Mouse (Mus musculus): ENCODE data around the gene Apol9b. TPM values are rescaled to one million over a fixed set of nuclear protein-coding genes. Genes with fewer than 3 reads are reported as not detected.
"Not testable (repeated sequence)": the region's sequence is repeated elsewhere in the genome, so short reads cannot be mapped to it uniquely, and the experiment has no call there.

The Apol9b gene
- polyA plus RNA-seq (2015; fragmentation: Nextera tagmentation; extraction: Ambion mirVana), result 0.17 and 0.21 TPM in 2 replicates

GRCm38 (mm10) chr15:77728739-77729138 lies at the start of gene Apol9b:
Apol9b (plus strand) TSS chr15:77729039.
- not testable (repeated sequence) for H3K27ac ChIP-seq (ENCODE audit: low read length); H3K36me3 ChIP-seq (ENCODE audit: control insufficient read depth, insufficient read depth); H3K4me3 ChIP-seq (ENCODE audit: low read length); ATAC-seq (replicated peaks; ENCODE audit: extremely low read depth, insufficient read depth, low FRiP score); H3K4me2 ChIP-seq (ENCODE audit: low read depth, low read length); H3K4me1 ChIP-seq (ENCODE audit: control insufficient read depth, insufficient read depth, low read length); H3K27me3 ChIP-seq (ENCODE audit: control insufficient read depth, insufficient read depth, low read length); H3K9me3 ChIP-seq (replicated peaks; ENCODE audit: control insufficient read depth, low read length); H3K9ac ChIP-seq (ENCODE audit: low read length)
- 80% methylated on average over 2 of the region's 4 CpGs for WGBS

GRCm38 (mm10) chr15:77683944-77684343 lies 44.9 kb upstream of the Apol9b start:
- not testable (repeated sequence) for H3K36me3 ChIP-seq (ENCODE audit: control insufficient read depth, insufficient read depth); H3K27ac ChIP-seq (ENCODE audit: low read length); H3K27me3 ChIP-seq (ENCODE audit: control insufficient read depth, insufficient read depth, low read length); H3K4me3 ChIP-seq (ENCODE audit: low read length); H3K4me2 ChIP-seq (ENCODE audit: low read depth, low read length); H3K4me1 ChIP-seq (ENCODE audit: control insufficient read depth, insufficient read depth, low read length); ATAC-seq (replicated peaks; ENCODE audit: extremely low read depth, insufficient read depth, low FRiP score); H3K9me3 ChIP-seq (replicated peaks; ENCODE audit: control insufficient read depth, low read length); H3K9ac ChIP-seq (ENCODE audit: low read length)
- whole genome bisulfite sequencing, result 10% methylated on average over 10 of the region's 11 CpGs

GRCm38 (mm10) chr15:77691532-77692311 lies 37.1 kb upstream of the Apol9b start:
- not testable (repeated sequence) for ATAC-seq (replicated peaks; ENCODE audit: extremely low read depth, insufficient read depth, low FRiP score); H3K27ac ChIP-seq (ENCODE audit: low read length); H3K9me3 ChIP-seq (replicated peaks; ENCODE audit: control insufficient read depth, low read length); H3K36me3 ChIP-seq (ENCODE audit: control insufficient read depth, insufficient read depth); H3K4me1 ChIP-seq (ENCODE audit: control insufficient read depth, insufficient read depth, low read length); H3K27me3 ChIP-seq (ENCODE audit: control insufficient read depth, insufficient read depth, low read length)
- H3K4me2 ChIP-seq (ENCODE audit: low read depth, low read length), result peak overlapping the region; percentile 64
- peak overlapping the region; percentile 47 for H3K9ac ChIP-seq (ENCODE audit: low read length)
- 10% methylated on average over 19 of the region's 20 CpGs for WGBS
- H3K4me3 ChIP-seq (ENCODE audit: low read length), result peak overlapping the region; percentile 46

GRCm38 (mm10) chr15:77694687-77695295 lies 34.0 kb upstream of the Apol9b start:
- H3K4me2 ChIP-seq (ENCODE audit: low read depth, low read length); H3K27ac ChIP-seq (ENCODE audit: low read length); H3K27me3 ChIP-seq (ENCODE audit: control insufficient read depth, insufficient read depth, low read length); H3K36me3 ChIP-seq (ENCODE audit: control insufficient read depth, insufficient read depth); H3K9ac ChIP-seq (ENCODE audit: low read length); ATAC-seq (replicated peaks; ENCODE audit: extremely low read depth, insufficient read depth, low FRiP score); H3K4me3 ChIP-seq (ENCODE audit: low read length); H3K4me1 ChIP-seq (ENCODE audit: control insufficient read depth, insufficient read depth, low read length); H3K9me3 ChIP-seq (replicated peaks; ENCODE audit: control insufficient read depth, low read length): not testable (repeated sequence)
- 27% methylated on average over 11 of the region's 15 CpGs for WGBS

GRCm38 (mm10) chr15:77698656-77699055 lies 30.2 kb upstream of the Apol9b start, which contains the start of gene Apol7e:
Apol7e (plus strand) TSS chr15:77698857.
- ATAC-seq (replicated peaks; ENCODE audit: extremely low read depth, insufficient read depth, low FRiP score), result not testable (repeated sequence)

GRCm38 (mm10) chr15:77705306-77705705 lies 23.5 kb upstream of the Apol9b start:
- H3K27ac ChIP-seq (ENCODE audit: low read length); H3K36me3 ChIP-seq (ENCODE audit: control insufficient read depth, insufficient read depth); ATAC-seq (replicated peaks; ENCODE audit: extremely low read depth, insufficient read depth, low FRiP score); H3K4me2 ChIP-seq (ENCODE audit: low read depth, low read length); H3K4me1 ChIP-seq (ENCODE audit: control insufficient read depth, insufficient read depth, low read length); H3K4me3 ChIP-seq (ENCODE audit: low read length); H3K9ac ChIP-seq (ENCODE audit: low read length); H3K27me3 ChIP-seq (ENCODE audit: control insufficient read depth, insufficient read depth, low read length); H3K9me3 ChIP-seq (replicated peaks; ENCODE audit: control insufficient read depth, low read length): not testable (repeated sequence)
- WGBS, result 79% methylated on average over 3 of the region's 3 CpGs

More at GRCm38 (mm10) chr15:77698656-77699055, 30.2 kb upstream of the Apol9b start, which contains the start of gene Apol7e:
- H3K36me3 ChIP-seq (ENCODE audit: control insufficient read depth, insufficient read depth); H3K4me2 ChIP-seq (ENCODE audit: low read depth, low read length); H3K4me3 ChIP-seq (ENCODE audit: low read length); H3K4me1 ChIP-seq (ENCODE audit: control insufficient read depth, insufficient read depth, low read length); H3K27me3 ChIP-seq (ENCODE audit: control insufficient read depth, insufficient read depth, low read length); H3K27ac ChIP-seq (ENCODE audit: low read length); H3K9me3 ChIP-seq (replicated peaks; ENCODE audit: control insufficient read depth, low read length); H3K9ac ChIP-seq (ENCODE audit: low read length): not testable (repeated sequence)
- WGBS, result 73% methylated on average over 4 of the region's 4 CpGs

- H3K9me3 ChIP-seq (replicated peaks; ENCODE audit: control insufficient read depth, low read length), result not testable (repeated sequence)
- WGBS, result 50% methylated on average over 1 of the region's 1 CpGs
Observed at GRCm38 (mm10) chr15:77708936-77709335, 19.9 kb upstream of the Apol9b start.

GRCm38 (mm10) chr15:77718240-77718639 lies 10.6 kb upstream of the Apol9b start:
- ATAC-seq (replicated peaks; ENCODE audit: extremely low read depth, insufficient read depth, low FRiP score), result peak; percentile 49; the same call in 1 of the 2 replicates
- not testable (repeated sequence) for H3K9ac ChIP-seq (ENCODE audit: low read length)

More at GRCm38 (mm10) chr15:77708936-77709335, 19.9 kb upstream of the Apol9b start:
- H3K4me1 ChIP-seq (ENCODE audit: control insufficient read depth, insufficient read depth, low read length); H3K4me3 ChIP-seq (ENCODE audit: low read length); H3K36me3 ChIP-seq (ENCODE audit: control insufficient read depth, insufficient read depth); H3K27ac ChIP-seq (ENCODE audit: low read length); H3K27me3 ChIP-seq (ENCODE audit: control insufficient read depth, insufficient read depth, low read length); H3K4me2 ChIP-seq (ENCODE audit: low read depth, low read length); H3K9ac ChIP-seq (ENCODE audit: low read length): not testable (repeated sequence)
- peak; percentile 70 for ATAC-seq (replicated peaks; ENCODE audit: extremely low read depth, insufficient read depth, low FRiP score)

GRCm38 (mm10) chr15:77721509-77721908 lies 7.3 kb upstream of the Apol9b start:
- not testable (repeated sequence) for H3K36me3 ChIP-seq (ENCODE audit: control insufficient read depth, insufficient read depth); H3K27ac ChIP-seq (ENCODE audit: low read length); ATAC-seq (replicated peaks; ENCODE audit: extremely low read depth, insufficient read depth, low FRiP score); H3K9ac ChIP-seq (ENCODE audit: low read length); H3K4me3 ChIP-seq (ENCODE audit: low read length); H3K4me1 ChIP-seq (ENCODE audit: control insufficient read depth, insufficient read depth, low read length); H3K4me2 ChIP-seq (ENCODE audit: low read depth, low read length); H3K9me3 ChIP-seq (replicated peaks; ENCODE audit: control insufficient read depth, low read length); H3K27me3 ChIP-seq (ENCODE audit: control insufficient read depth, insufficient read depth, low read length)
- no CpG with 5 or more reads among the region's 3 CpGs for WGBS

More at GRCm38 (mm10) chr15:77718240-77718639, 10.6 kb upstream of the Apol9b start:
- not testable (repeated sequence) for H3K36me3 ChIP-seq (ENCODE audit: control insufficient read depth, insufficient read depth); H3K27me3 ChIP-seq (ENCODE audit: control insufficient read depth, insufficient read depth, low read length); H3K9me3 ChIP-seq (replicated peaks; ENCODE audit: control insufficient read depth, low read length); H3K27ac ChIP-seq (ENCODE audit: low read length); H3K4me3 ChIP-seq (ENCODE audit: low read length); H3K4me2 ChIP-seq (ENCODE audit: low read depth, low read length); H3K4me1 ChIP-seq (ENCODE audit: control insufficient read depth, insufficient read depth, low read length)
- 57% methylated on average over 2 of the region's 6 CpGs for whole genome bisulfite sequencing
